Mouse (Mus musculus) midbrain, embryonic 11.5 days (tissue): Measurements from ENCODE around the gene Ptges2. TPM values are rescaled to one million over a fixed set of nuclear protein-coding genes. Genes with fewer than 3 reads are reported as not detected.

Experiments used
- ATAC-seq: fragments of 200-750 bp; cut with Nextera tagmentation; 2 replicates; pipeline ENCODE4 v1.8.0; 2017; ENCODE audit warnings: moderate TSS enrichment, moderate library complexity; ENCODE audit not compliant: low FRiP score
- DNase-seq: peaks from one replicate; pipeline ENCODE4 v3.0.0; 2015; ENCODE audit warnings: low spot score; ENCODE audit errors: missing footprints
- H3K27ac ChIP-seq: fragments of 300-500 bp; sonication (generic); 2 replicates; pipeline ENCODE4 v1.5.1; 2014; ENCODE audit warnings: low read depth, low read length
- H3K27me3 ChIP-seq: fragments of 300-500 bp; sonication (generic); 2 replicates; pipeline ENCODE4 v1.6.1; 2014; ENCODE audit warnings: mild to moderate bottlenecking, low read length, moderate library complexity, mixed read lengths; ENCODE audit not compliant: control insufficient read depth, insufficient read depth
- H3K36me3 ChIP-seq: fragments of 300-500 bp; sonication (generic); 2 replicates; pipeline ENCODE4 v1.6.1; 2014; ENCODE audit warnings: mild to moderate bottlenecking, low read length, moderate library complexity, mixed read lengths; ENCODE audit not compliant: control insufficient read depth, insufficient read depth
- H3K4me1 ChIP-seq: fragments of 300-500 bp; sonication (generic); 2 replicates; pipeline ENCODE4 v1.6.1; 2014; ENCODE audit warnings: low read length; ENCODE audit not compliant: control insufficient read depth, insufficient read depth
- H3K4me2 ChIP-seq: fragments of 300-500 bp; sonication (generic); 2 replicates; pipeline ENCODE4 v1.6.1; 2014; ENCODE audit warnings: mild to moderate bottlenecking, moderate library complexity
- H3K4me3 ChIP-seq: fragments of 300-500 bp; sonication (generic); 2 replicates; pipeline ENCODE4 v1.5.1; 2014; ENCODE audit warnings: low read depth, low read length
- H3K9ac ChIP-seq: fragments of 300-500 bp; sonication (generic); 2 replicates; pipeline ENCODE4 v1.6.1; 2014; ENCODE audit warnings: low read length
- H3K9me3 ChIP-seq: fragments of 300-500 bp; sonication (generic); 2 replicates; pipeline ENCODE4 v1.6.1; 2016; ENCODE audit warnings: low read length; ENCODE audit not compliant: control insufficient read depth
- WGBS: fragments of 180-500 bp; shearing (Covaris S2); extraction: QIAGEN DNeasy Blood & Tissue Kit; methylation state at CpG from one replicate; pipeline ENCODE4 v1.1.7; 2014; 5-methylcytosine and 5-hydroxymethylcytosine counted together
- polyA plus RNA-seq: library from polyadenylated mRNA; unstranded; fragments of >200 nt; fragmentation: Nextera tagmentation; extraction: Ambion mirVana; gene quantifications from 2 replicates; pipeline ENCODE4 v1.2.1, GENCODE M21; 2014

Ptges2 gene
- polyA plus RNA-seq, 1 experiment from 2014 or later = 24.7 TPM

- H3K4me1 ChIP-seq = peaks cover 13% of the 10 kb centered on the region
- DNase-seq (peak; percentile 98), ATAC-seq (peak; percentile 92)
- no peaks in the 10 kb centered on the region for H3K36me3 ChIP-seq
- peak within 1 kb of the TSS; percentile 81 for H3K4me2 ChIP-seq
- H3K4me3 ChIP-seq = peak within 1 kb of the TSS; percentile 77
- WGBS = under 1% methylated on average over 98 of the region's 103 CpGs
- H3K9me3 ChIP-seq = no peaks in the 10 kb centered on the region
- no peaks in the 10 kb centered on the region for H3K27me3 ChIP-seq
- peak within 1 kb of the TSS; percentile 79 for H3K9ac ChIP-seq
- peak within 1 kb of the TSS; percentile 83 for H3K27ac ChIP-seq
Measured at GRCm38 (mm10) chr2:32450881-32451844, 55.5 kb downstream of the Ptges2 start, which contains the start of gene Slc25a25. Slc25a25 (minus strand) TSS chr2:32451445.

GRCm38 (mm10) chr2:32451870-32452372 is 56.2 kb downstream of the Ptges2 start:
- DNase-seq (peak; percentile 99), ATAC-seq (peak; percentile 95)
- H3K9me3 ChIP-seq = no peaks in the 10 kb centered on the region
- H3K27ac ChIP-seq = peak overlapping the region; percentile 83
- H3K4me3 ChIP-seq = peak overlapping the region; percentile 77
- under 1% methylated on average over 25 of the region's 25 CpGs for WGBS
- H3K9ac ChIP-seq = peak overlapping the region; percentile 51
- peak overlapping the region; percentile 81 for H3K4me2 ChIP-seq
- H3K4me1 ChIP-seq = peaks cover 13% of the 10 kb centered on the region
- no peaks in the 10 kb centered on the region for H3K27me3 ChIP-seq
- no peaks in the 10 kb centered on the region for H3K36me3 ChIP-seq

GRCm38 (mm10) chr2:32452441-32452971 is 56.8 kb downstream of the Ptges2 start:
- Histone ChIP-seq H3K36me3 (no peaks in the 10 kb centered on the region), H3K9me3 (no peaks in the 10 kb centered on the region), H3K27me3 (no peaks in the 10 kb centered on the region), H3K4me1 (peaks cover 13% of the 10 kb centered on the region), H3K4me3 (peak overlapping the region; percentile 77), H3K9ac (peak overlapping the region; percentile 47), H3K27ac (no peak overlapping the region), H3K4me2 (peak overlapping the region; percentile 81)
- DNase-seq (no peak), ATAC-seq (no peak)
- 96% methylated on average over 16 of the region's 16 CpGs for WGBS

GRCm38 (mm10) chr2:32453641-32454303 is 58.1 kb downstream of the Ptges2 start:
- no peak for ATAC-seq
- 89% methylated on average over 5 of the region's 5 CpGs for WGBS

GRCm38 (mm10) chr2:32454633-32455032 is 58.9 kb downstream of the Ptges2 start:
- Histone ChIP-seq H3K27ac (no peak overlapping the region), H3K27me3 (no peaks in the 10 kb centered on the region), H3K9me3 (no peaks in the 10 kb centered on the region), H3K4me2 (no peak overlapping the region), H3K9ac (no peak overlapping the region), H3K4me1 (peaks cover 13% of the 10 kb centered on the region), H3K4me3 (no peak overlapping the region), H3K36me3 (no peaks in the 10 kb centered on the region)
- 90% methylated on average over 10 of the region's 10 CpGs for WGBS
- ATAC-seq (no peak), DNase-seq (no peak)

More at GRCm38 (mm10) chr2:32453641-32454303, 58.1 kb downstream of the Ptges2 start:
- H3K9me3 ChIP-seq = no peaks in the 10 kb centered on the region
- no peak overlapping the region for H3K4me2 ChIP-seq
- DNase-seq = no peak
- H3K4me1 ChIP-seq = peaks cover 13% of the 10 kb centered on the region
- no peaks in the 10 kb centered on the region for H3K27me3 ChIP-seq
- H3K4me3 ChIP-seq = no peak overlapping the region
- no peak overlapping the region for H3K27ac ChIP-seq
- H3K36me3 ChIP-seq = no peaks in the 10 kb centered on the region
- no peak overlapping the region for H3K9ac ChIP-seq

GRCm38 (mm10) chr2:32455101-32455500 is 59.4 kb downstream of the Ptges2 start:
- no peak overlapping the region for H3K4me2 ChIP-seq
- no peak for ATAC-seq
- no peaks in the 10 kb centered on the region for H3K9me3 ChIP-seq
- WGBS = 91% methylated on average over 8 of the region's 8 CpGs
- H3K4me3 ChIP-seq = no peak overlapping the region
- H3K27me3 ChIP-seq = no peaks in the 10 kb centered on the region
- DNase-seq = no peak
- no peaks in the 10 kb centered on the region for H3K36me3 ChIP-seq
- no peak overlapping the region for H3K9ac ChIP-seq
- no peak overlapping the region for H3K27ac ChIP-seq
- H3K4me1 ChIP-seq = peaks cover 13% of the 10 kb centered on the region

Other genes with a start within 250 kb of the Ptges2 start
- gene Prrc2b, start 244.8 kb upstream of the Ptges2 start, polyA plus RNA-seq = 52.6 and 64.1 TPM in 2 replicates
- gene Pomt1, start 159.3 kb upstream of the Ptges2 start, polyA plus RNA-seq = 16.4 and 22.0 TPM in 2 replicates
- 70.9 and 73.2 TPM in 2 replicates for gene Uck1, start 135.7 kb upstream of the Ptges2 start, polyA plus RNA-seq
- 14.6 and 16.7 TPM in 2 replicates for gene Golga2, start 108.5 kb upstream of the Ptges2 start, polyA plus RNA-seq
- 382 and 417 TPM in 2 replicates for gene Swi5, start 107.8 kb upstream of the Ptges2 start, polyA plus RNA-seq
- 43.1 and 46.9 TPM in 2 replicates for gene Ciz1, start 43.6 kb upstream of the Ptges2 start, polyA plus RNA-seq
- 12.9 and 13.8 TPM in 2 replicates for gene Dnm1, start 42.6 kb upstream of the Ptges2 start, polyA plus RNA-seq
- gene 1110008P14Rik, start 14.0 kb upstream of the Ptges2 start, polyA plus RNA-seq = 46.4 and 49.4 TPM in 2 replicates
- 0.30 TPM in 1 of 2 replicates, not detected in the other for gene Lcn2, start 7.6 kb upstream of the Ptges2 start, polyA plus RNA-seq
- 6.3 and 6.4 TPM in 2 replicates for gene Naif1, start 54.6 kb downstream of the Ptges2 start, polyA plus RNA-seq
- gene Slc25a25, start 55.5 kb downstream of the Ptges2 start, polyA plus RNA-seq = 20.0 and 20.4 TPM in 2 replicates
- 6.3 and 6.8 TPM in 2 replicates for gene Fam102a, start 139.4 kb downstream of the Ptges2 start, polyA plus RNA-seq
- gene Dpm2, start 175.0 kb downstream of the Ptges2 start, polyA plus RNA-seq = 103 and 110 TPM in 2 replicates
- 2.0 and 2.1 TPM in 2 replicates for gene Pip5kl1, start 178.9 kb downstream of the Ptges2 start, polyA plus RNA-seq
- 0.25 and 0.49 TPM in 2 replicates for gene 9430097D07Rik, start 179.8 kb downstream of the Ptges2 start, polyA plus RNA-seq
- 13.2 and 13.6 TPM in 2 replicates for gene St6galnac4, start 191.2 kb downstream of the Ptges2 start, polyA plus RNA-seq
- 3.4 and 4.5 TPM in 2 replicates for gene St6galnac6, start 203.8 kb downstream of the Ptges2 start, polyA plus RNA-seq
- 18.3 and 22.0 TPM in 2 replicates for gene Ak1, start 225.9 kb downstream of the Ptges2 start, polyA plus RNA-seq